Mouse (Mus musculus) cerebellum, adult 11 months (tissue): ENCODE measurements around the gene Mef2c.

ENCODE experiments used
- DNase-seq: peaks from one replicate; pipeline ENCODE4 v3.0.0; 2022

Mef2c gene

GRCm38 (mm10) chr13:83612195-83612594 lies 108.4 kb downstream of the Mef2c start:
- DNase-seq, result no peak

GRCm38 (mm10) chr13:83615875-83616274 lies 112.0 kb downstream of the Mef2c start:
- DNase-seq, result no peak

- DNase-seq, result no peak
Measured at GRCm38 (mm10) chr13:83624651-83625050, 120.8 kb downstream of the Mef2c start.

- no peak for DNase-seq
Measured at GRCm38 (mm10) chr13:83627429-83627828, 123.6 kb downstream of the Mef2c start.

- DNase-seq, result no peak
Measured at GRCm38 (mm10) chr13:83628139-83628538, 124.3 kb downstream of the Mef2c start.

- no peak for DNase-seq
Measured at GRCm38 (mm10) chr13:83633155-83633554, 129.3 kb downstream of the Mef2c start.

GRCm38 (mm10) chr13:83635218-83635617 lies 131.4 kb downstream of the Mef2c start:
- DNase-seq, result no peak

GRCm38 (mm10) chr13:83637666-83638065 lies 133.8 kb downstream of the Mef2c start:
- no peak for DNase-seq

- no peak for DNase-seq
Measured at GRCm38 (mm10) chr13:83638735-83639134, 134.9 kb downstream of the Mef2c start.

- no peak for DNase-seq
Measured at GRCm38 (mm10) chr13:83649051-83649450, 145.2 kb downstream of the Mef2c start.

GRCm38 (mm10) chr13:83649795-83650476 lies 146.1 kb downstream of the Mef2c start:
- DNase-seq, result no peak

- no peak for DNase-seq
Measured at GRCm38 (mm10) chr13:83650807-83651206, 147.0 kb downstream of the Mef2c start.

GRCm38 (mm10) chr13:83651941-83652548 lies 148.2 kb downstream of the Mef2c start:
- DNase-seq, result no peak

- no peak for DNase-seq
Measured at GRCm38 (mm10) chr13:83652560-83652959, 148.7 kb downstream of the Mef2c start.

GRCm38 (mm10) chr13:83654889-83655769 lies 151.3 kb downstream of the Mef2c start:
- DNase-seq, result peak; percentile 67

GRCm38 (mm10) chr13:83656094-83656493 lies 152.3 kb downstream of the Mef2c start:
- no peak for DNase-seq

- DNase-seq, result no peak
Measured at GRCm38 (mm10) chr13:83656773-83657172, 152.9 kb downstream of the Mef2c start.

GRCm38 (mm10) chr13:83660722-83661121 lies 156.9 kb downstream of the Mef2c start:
- peak; percentile 30 for DNase-seq

- DNase-seq, result no peak
Measured at GRCm38 (mm10) chr13:83661166-83661565, 157.3 kb downstream of the Mef2c start.

- peak; percentile 20 for DNase-seq
Measured at GRCm38 (mm10) chr13:83662089-83662551, 158.3 kb downstream of the Mef2c start.

- DNase-seq, result no peak
Measured at GRCm38 (mm10) chr13:83666179-83666578, 162.3 kb downstream of the Mef2c start.

GRCm38 (mm10) chr13:83667051-83667450 lies 163.2 kb downstream of the Mef2c start:
- DNase-seq, result no peak

GRCm38 (mm10) chr13:83707611-83708010 lies 203.8 kb downstream of the Mef2c start:
- DNase-seq, result no peak
